Mouse (Mus musculus) liver, embryonic 14.5 days (tissue): ENCODE data around the gene Hist1h2ak. TPM values are rescaled to one million over a fixed set of nuclear protein-coding genes. Genes with fewer than 3 reads are reported as not detected.
A peak's percentile ranks its signal among the peaks of the same experiment; 100 is the strongest.

Experiments used
- ATAC-seq: fragments of 200-750 bp; cut with Nextera tagmentation; 2 replicates; pipeline ENCODE4 v1.8.0; 2017; ENCODE audit warnings: moderate number of reproducible peaks, mild to moderate bottlenecking, moderate library complexity; ENCODE audit not compliant: insufficient read depth
- DNase-seq, 3 experiments: peaks; one replicate each; pipeline ENCODE4 v3.0.0-alpha.2; 2012 to 2013; ENCODE audit warnings: low read depth in 3 of 3, low spot score in 3 of 3
- H3K27ac ChIP-seq: fragments of 300-500 bp; sonication (generic); 2 replicates; pipeline ENCODE4 v1.5.1; 2014; ENCODE audit warnings: moderate library complexity, mild to moderate bottlenecking, control low read depth, inconsistent platforms
- H3K27me3 ChIP-seq: fragments of 300-500 bp; sonication (generic); 2 replicates; pipeline ENCODE4 v1.6.1; 2014; ENCODE audit warnings: mild to moderate bottlenecking, low read length, moderate library complexity; ENCODE audit not compliant: control insufficient read depth, insufficient read depth
- H3K36me3 ChIP-seq: fragments of 300-500 bp; sonication (generic); replicated peaks from 2 replicates; pipeline ENCODE4 v1.6.1; 2014; ENCODE audit warnings: low read depth; ENCODE audit not compliant: control insufficient read depth, insufficient read depth
- H3K4me1 ChIP-seq, 2 experiments: fragments of 200-500 bp in 1 of 2; fragments of 300-500 bp in 1 of 2; sonication (generic) in 1 of 2; replicated peaks; 2 replicates each; pipeline ENCODE4 v1.6.1; 2012 to 2014; ENCODE audit warnings: antibody characterized with exemption in 1 of 2, inconsistent platforms in 1 of 2, low read length in 1 of 2; ENCODE audit not compliant: control insufficient read depth in 2 of 2, insufficient read depth in 2 of 2
- H3K4me2 ChIP-seq: fragments of 300-500 bp; sonication (generic); 2 replicates; pipeline ENCODE4 v1.6.1; 2014; ENCODE audit warnings: low read depth, mild to moderate bottlenecking, control low read depth, moderate library complexity
- H3K4me3 ChIP-seq, 2 experiments: fragments of 200-500 bp in 1 of 2; fragments of 300-500 bp in 1 of 2; sonication (generic) in 1 of 2; 2 replicates each; pipeline ENCODE4 v1.5.1; 2012 to 2014; ENCODE audit warnings: low read depth in 2 of 2, low read length in 2 of 2, mild to moderate bottlenecking in 2 of 2, control low read depth in 1 of 2, inconsistent platforms in 1 of 2, moderate library complexity in 1 of 2; ENCODE audit not compliant: insufficient read depth in 1 of 2
- H3K9ac ChIP-seq: fragments of 300-500 bp; sonication (generic); replicated peaks from 2 replicates; pipeline ENCODE4 v1.6.1; 2014; ENCODE audit warnings: mild to moderate bottlenecking, control low read depth, moderate library complexity
- H3K9me3 ChIP-seq: fragments of 300-500 bp; sonication (generic); 2 replicates; pipeline ENCODE4 v1.6.1; 2016; ENCODE audit warnings: low read length, mixed read lengths; ENCODE audit not compliant: control insufficient read depth
- CTCF ChIP-seq: IDR thresholded peaks from 2 replicates; pipeline ENCODE4 v1.5.1; 2016; ENCODE audit warnings: antibody characterized with exemption, low read depth, control low read depth
- EP300 ChIP-seq: IDR thresholded peaks from 2 replicates; pipeline ENCODE4 v1.6.1; 2016; ENCODE audit warnings: antibody characterized with exemption, low read depth
- WGBS: fragments of 180-500 bp; shearing (Covaris S2); extraction: QIAGEN DNeasy Blood & Tissue Kit; methylation state at CpG from one replicate; pipeline ENCODE4 v1.1.7; 2014; ENCODE audit not compliant: insufficient replicate concordance; 5-methylcytosine and 5-hydroxymethylcytosine counted together
- microRNA-seq: library from miRNA; unstranded; fragments of <30 nt; microRNA quantifications from one replicate; pipeline ENCODE4, GENCODE M21; 2016
- polyA plus RNA-seq, 2 experiments: library from polyadenylated mRNA; depleted of rRNA in 1 of 2; stranded (reverse) in 1 of 2; unstranded in 1 of 2; fragments of >200 nt; fragmentation: Nextera tagmentation in 1 of 2; extraction: Ambion mirVana in 1 of 2; gene quantifications; 2 replicates each; pipeline versions ENCODE4 v1.2.1 to v1.2.3; 2012 to 2014

Hist1h2ak gene
- polyA plus RNA-seq, 2 experiments = 11.6 to 61.7 TPM

- H3K9ac ChIP-seq = peak overlapping the region; percentile 85
- H3K4me1 ChIP-seq = peaks cover 9 to 16% of the 10 kb centered on the region in 2 experiments
- WGBS = under 1% methylated on average over 32 of the region's 32 CpGs
- H3K36me3 ChIP-seq = no peaks in the 10 kb centered on the region
- H3K9me3 ChIP-seq = no peaks in the 10 kb centered on the region
- TF ChIP-seq CTCF (peak; percentile 94), EP300 (0 out of 2 replicates have a peak, but pooled peaks have one; percentile 24)
- H3K4me3 ChIP-seq = peak overlapping the region; percentile 77 to 97
- peak overlapping the region; percentile 73 for H3K4me2 ChIP-seq
- ATAC-seq (peak; percentile 79), DNase-seq (peak; percentile 78 to 82 (median 79))
- H3K27me3 ChIP-seq = no peaks in the 10 kb centered on the region
- H3K27ac ChIP-seq = peak overlapping the region; percentile 75
Observed at GRCm38 (mm10) chr13:21710031-21710711, 43.5 kb downstream of the Hist1h2ak start.

DNA sequence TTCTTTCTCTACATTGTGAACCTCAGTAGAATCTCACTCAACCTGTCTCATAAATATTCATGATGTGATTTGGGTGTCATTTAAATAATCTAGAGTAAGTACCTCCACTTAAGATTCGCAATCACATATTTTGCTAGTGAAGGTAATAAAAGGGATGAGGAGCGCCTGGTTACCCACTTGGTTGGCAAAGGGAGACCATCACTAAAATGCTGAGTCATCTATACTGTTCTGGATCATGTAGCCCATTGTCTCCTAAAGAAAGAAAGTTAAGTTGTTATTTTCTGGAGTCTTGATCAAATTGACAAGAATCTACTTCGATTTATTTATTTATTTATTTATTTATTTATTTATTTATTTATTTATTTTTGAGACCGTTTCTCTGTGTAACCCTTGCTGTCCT is 47.0 kb downstream of the Hist1h2ak start:
- DNase-seq (no peak), ATAC-seq (no peak)
- no peak overlapping the region for H3K4me2 ChIP-seq
- H3K27ac ChIP-seq = no peak overlapping the region
- H3K4me3 ChIP-seq = no peak overlapping the region
- no peaks in the 10 kb centered on the region for H3K9me3 ChIP-seq
- peaks cover 1 to 8% of the 10 kb centered on the region in 2 experiments; a peak in 3 of 4 replicates for H3K4me1 ChIP-seq
- 47% methylated on average over 4 of the region's 4 CpGs for WGBS
- no peaks in the 10 kb centered on the region for H3K27me3 ChIP-seq
- TF ChIP-seq CTCF (no peak), EP300 (no peak)
- H3K36me3 ChIP-seq = no peaks in the 10 kb centered on the region
- H3K9ac ChIP-seq = no peak overlapping the region

Small RNA genes lying within 50 kb of the gene (microRNA-seq; reads per million reads assigned to microRNA genes)
- gene Gm44346 (not detected), gene Gm44357 (not detected), gene Gm44367 (1.3 reads per million), gene Gm44454 (1.7 reads per million)

Other genes starting within 250 kb of the Hist1h2ak start
- gene Zkscan8, start 222.7 kb downstream of the Hist1h2ak start, polyA plus RNA-seq (2012; rRNA removed) = 2.0 and 2.1 TPM in 2 replicates
- gene Zkscan8, start 222.7 kb downstream of the Hist1h2ak start, polyA plus RNA-seq (2014; fragmentation: Nextera tagmentation; extraction: Ambion mirVana) = 1.4 and 1.9 TPM in 2 replicates
- gene Olfr1366, start 211.0 kb downstream of the Hist1h2ak start, polyA plus RNA-seq (2012; rRNA removed) = not detected in 2 replicates
- not detected in 2 replicates for gene Olfr1366, start 211.0 kb downstream of the Hist1h2ak start, polyA plus RNA-seq (2014; fragmentation: Nextera tagmentation; extraction: Ambion mirVana)
- not detected in 2 replicates for gene Olfr1535, start 193.9 kb downstream of the Hist1h2ak start, polyA plus RNA-seq (2012; rRNA removed)
- gene Olfr1535, start 193.9 kb downstream of the Hist1h2ak start, polyA plus RNA-seq (2014; fragmentation: Nextera tagmentation; extraction: Ambion mirVana) = not detected in 2 replicates
- not detected in 2 replicates for gene Olfr1364, start 172.1 kb downstream of the Hist1h2ak start, polyA plus RNA-seq (2012; rRNA removed)
- not detected in 2 replicates for gene Olfr1364, start 172.1 kb downstream of the Hist1h2ak start, polyA plus RNA-seq (2014; fragmentation: Nextera tagmentation; extraction: Ambion mirVana)
- not detected in 2 replicates for gene Olfr1362, start 139.8 kb downstream of the Hist1h2ak start, polyA plus RNA-seq (2012; rRNA removed)
- not detected in 2 replicates for gene Olfr1362, start 139.8 kb downstream of the Hist1h2ak start, polyA plus RNA-seq (2014; fragmentation: Nextera tagmentation; extraction: Ambion mirVana)
- gene Olfr11, start 111.3 kb downstream of the Hist1h2ak start, polyA plus RNA-seq (2012; rRNA removed) = not detected in 2 replicates
- not detected in 2 replicates for gene Olfr11, start 111.3 kb downstream of the Hist1h2ak start, polyA plus RNA-seq (2014; fragmentation: Nextera tagmentation; extraction: Ambion mirVana)
- gene Olfr1361, start 90.4 kb downstream of the Hist1h2ak start, polyA plus RNA-seq (2012; rRNA removed) = not detected in 2 replicates
- not detected in 2 replicates for gene Olfr1361, start 90.4 kb downstream of the Hist1h2ak start, polyA plus RNA-seq (2014; fragmentation: Nextera tagmentation; extraction: Ambion mirVana)
- gene Olfr1360, start 76.4 kb downstream of the Hist1h2ak start, polyA plus RNA-seq (2012; rRNA removed) = not detected in 2 replicates
- gene Olfr1360, start 76.4 kb downstream of the Hist1h2ak start, polyA plus RNA-seq (2014; fragmentation: Nextera tagmentation; extraction: Ambion mirVana) = not detected in 2 replicates
- gene Olfr1359, start 55.7 kb downstream of the Hist1h2ak start, polyA plus RNA-seq (2012; rRNA removed) = not detected in 2 replicates
- not detected in 2 replicates for gene Olfr1359, start 55.7 kb downstream of the Hist1h2ak start, polyA plus RNA-seq (2014; fragmentation: Nextera tagmentation; extraction: Ambion mirVana)
- 16.0 and 24.7 TPM in 2 replicates for gene Hist1h2bl, start 37.7 kb downstream of the Hist1h2ak start, polyA plus RNA-seq (2012; rRNA removed)
- 2.2 and 4.8 TPM in 2 replicates for gene Hist1h2bl, start 37.7 kb downstream of the Hist1h2ak start, polyA plus RNA-seq (2014; fragmentation: Nextera tagmentation; extraction: Ambion mirVana)
- gene Hist1h2ai, start 37.4 kb downstream of the Hist1h2ak start, polyA plus RNA-seq (2012; rRNA removed) = 6.9 and 22.2 TPM in 2 replicates
- gene Hist1h2ai, start 37.4 kb downstream of the Hist1h2ak start, polyA plus RNA-seq (2014; fragmentation: Nextera tagmentation; extraction: Ambion mirVana) = 15.0 and 22.5 TPM in 2 replicates
- gene Hist1h3h, start 36.2 kb downstream of the Hist1h2ak start, polyA plus RNA-seq (2012; rRNA removed) = 31.3 and 51.5 TPM in 2 replicates
- gene Hist1h3h, start 36.2 kb downstream of the Hist1h2ak start, polyA plus RNA-seq (2014; fragmentation: Nextera tagmentation; extraction: Ambion mirVana) = 4.7 and 7.9 TPM in 2 replicates
- gene Hist1h2bm, start 31.8 kb downstream of the Hist1h2ak start, polyA plus RNA-seq (2012; rRNA removed) = 18.2 and 36.3 TPM in 2 replicates
- gene Hist1h2bm, start 31.8 kb downstream of the Hist1h2ak start, polyA plus RNA-seq (2014; fragmentation: Nextera tagmentation; extraction: Ambion mirVana) = 4.0 and 5.0 TPM in 2 replicates
- gene Hist1h4j, start 18.8 kb downstream of the Hist1h2ak start, polyA plus RNA-seq (2012; rRNA removed) = 24.0 and 29.5 TPM in 2 replicates
- gene Hist1h4j, start 18.8 kb downstream of the Hist1h2ak start, polyA plus RNA-seq (2014; fragmentation: Nextera tagmentation; extraction: Ambion mirVana) = 0.52 and 1.1 TPM in 2 replicates
- gene Hist1h4k, start 3.3 kb downstream of the Hist1h2ak start, polyA plus RNA-seq (2012; rRNA removed) = 16.2 and 32.8 TPM in 2 replicates
- 2.7 and 5.5 TPM in 2 replicates for gene Hist1h4k, start 3.3 kb downstream of the Hist1h2ak start, polyA plus RNA-seq (2014; fragmentation: Nextera tagmentation; extraction: Ambion mirVana)
- 25.2 and 29.5 TPM in 2 replicates for gene Hist1h2bn, start 296 bp upstream of the Hist1h2ak start, polyA plus RNA-seq (2012; rRNA removed)
- 5.4 and 5.7 TPM in 2 replicates for gene Hist1h2bn, start 296 bp upstream of the Hist1h2ak start, polyA plus RNA-seq (2014; fragmentation: Nextera tagmentation; extraction: Ambion mirVana)
- 8.2 and 9.4 TPM in 2 replicates for gene Hist1h1b, start 26.8 kb upstream of the Hist1h2ak start, polyA plus RNA-seq (2012; rRNA removed)
- gene Hist1h1b, start 26.8 kb upstream of the Hist1h2ak start, polyA plus RNA-seq (2014; fragmentation: Nextera tagmentation; extraction: Ambion mirVana) = 19.7 and 20.6 TPM in 2 replicates
- gene Hist1h3i, start 29.5 kb upstream of the Hist1h2ak start, polyA plus RNA-seq (2012; rRNA removed) = 37.6 and 93.8 TPM in 2 replicates
- gene Hist1h3i, start 29.5 kb upstream of the Hist1h2ak start, polyA plus RNA-seq (2014; fragmentation: Nextera tagmentation; extraction: Ambion mirVana) = 299 and 331 TPM in 2 replicates
- gene Hist1h2an, start 33.4 kb upstream of the Hist1h2ak start, polyA plus RNA-seq (2012; rRNA removed) = 10.9 and 22.9 TPM in 2 replicates
- gene Hist1h2an, start 33.4 kb upstream of the Hist1h2ak start, polyA plus RNA-seq (2014; fragmentation: Nextera tagmentation; extraction: Ambion mirVana) = 12.7 and 14.7 TPM in 2 replicates
- gene Hist1h2bp, start 33.6 kb upstream of the Hist1h2ak start, polyA plus RNA-seq (2012; rRNA removed) = 2.6 and 4.2 TPM in 2 replicates
- 3.0 and 4.1 TPM in 2 replicates for gene Hist1h2bp, start 33.6 kb upstream of the Hist1h2ak start, polyA plus RNA-seq (2014; fragmentation: Nextera tagmentation; extraction: Ambion mirVana)
- gene Hist1h2bq, start 56.4 kb upstream of the Hist1h2ak start, polyA plus RNA-seq (2012; rRNA removed) = 13.1 and 13.4 TPM in 2 replicates
- 16.9 and 21.6 TPM in 2 replicates for gene Hist1h2bq, start 56.4 kb upstream of the Hist1h2ak start, polyA plus RNA-seq (2014; fragmentation: Nextera tagmentation; extraction: Ambion mirVana)
- gene Hist1h2ao, start 56.6 kb upstream of the Hist1h2ak start, polyA plus RNA-seq (2012; rRNA removed) = 0.24 TPM in 1 of 2 replicates, not detected in the other
- 3.4 TPM in 1 of 2 replicates, not detected in the other for gene Hist1h2ao, start 56.6 kb upstream of the Hist1h2ak start, polyA plus RNA-seq (2014; fragmentation: Nextera tagmentation; extraction: Ambion mirVana)
- not detected in 2 replicates for gene Hist1h4m, start 57.9 kb upstream of the Hist1h2ak start, polyA plus RNA-seq (2012; rRNA removed)
- gene Hist1h4m, start 57.9 kb upstream of the Hist1h2ak start, polyA plus RNA-seq (2014; fragmentation: Nextera tagmentation; extraction: Ambion mirVana) = not detected in 2 replicates
- gene Hist1h4n, start 78.4 kb upstream of the Hist1h2ak start, polyA plus RNA-seq (2012; rRNA removed) = 37.4 and 50.3 TPM in 2 replicates
- gene Hist1h4n, start 78.4 kb upstream of the Hist1h2ak start, polyA plus RNA-seq (2014; fragmentation: Nextera tagmentation; extraction: Ambion mirVana) = 33.6 and 35.5 TPM in 2 replicates
- gene Hist1h2ap, start 79.7 kb upstream of the Hist1h2ak start, polyA plus RNA-seq (2012; rRNA removed) = 88.3 and 95.9 TPM in 2 replicates
- 6,830 and 6,963 TPM in 2 replicates for gene Hist1h2ap, start 79.7 kb upstream of the Hist1h2ak start, polyA plus RNA-seq (2014; fragmentation: Nextera tagmentation; extraction: Ambion mirVana)
- 3.4 and 9.6 TPM in 2 replicates for gene Hist1h2br, start 79.9 kb upstream of the Hist1h2ak start, polyA plus RNA-seq (2012; rRNA removed)
- 18.0 and 22.9 TPM in 2 replicates for gene Hist1h2br, start 79.9 kb upstream of the Hist1h2ak start, polyA plus RNA-seq (2014; fragmentation: Nextera tagmentation; extraction: Ambion mirVana)
- gene Zfp184, start 191.3 kb upstream of the Hist1h2ak start, polyA plus RNA-seq (2012; rRNA removed) = 0.30 and 0.41 TPM in 2 replicates
- gene Zfp184, start 191.3 kb upstream of the Hist1h2ak start, polyA plus RNA-seq (2014; fragmentation: Nextera tagmentation; extraction: Ambion mirVana) = 0.50 and 0.82 TPM in 2 replicates
- not detected in 2 replicates for gene Pom121l2, start 227.4 kb upstream of the Hist1h2ak start, polyA plus RNA-seq (2012; rRNA removed)
- gene Pom121l2, start 227.4 kb upstream of the Hist1h2ak start, polyA plus RNA-seq (2014; fragmentation: Nextera tagmentation; extraction: Ambion mirVana) = not detected in 2 replicates